Mouse (Mus musculus): Measurements from ENCODE around the gene Tfr2.
A peak's percentile ranks its signal among the peaks of the same experiment; 100 is the strongest.

Tfr2 gene

GRCm38 (mm10) chr5:137569665-137570064 lies at the start of gene Tfr2:
Gene Tfr2, plus strand, starts transcription at chr5:137569840.
- peak; percentile 42 for DNase-seq (ENCODE audit: low spot score)

GRCm38 (mm10) chr5:137521861-137522260 lies 47.8 kb upstream of the Tfr2 start:
- no peak for DNase-seq (ENCODE audit: low spot score)

GRCm38 (mm10) chr5:137522711-137523110 lies 46.9 kb upstream of the Tfr2 start:
- no peak for DNase-seq (ENCODE audit: low spot score)

GRCm38 (mm10) chr5:137523396-137524250 lies 46.0 kb upstream of the Tfr2 start:
- no peak for DNase-seq (ENCODE audit: low spot score)

GRCm38 (mm10) chr5:137524251-137524515 lies 45.5 kb upstream of the Tfr2 start:
- no peak for DNase-seq (ENCODE audit: low spot score)

- DNase-seq (ENCODE audit: low spot score), result no peak
These were observed 45.0 kb upstream of the Tfr2 start for GRCm38 (mm10) chr5:137524671-137525070.

- no peak for DNase-seq (ENCODE audit: low spot score)
These were observed 44.1 kb upstream of the Tfr2 start for GRCm38 (mm10) chr5:137525511-137525910.

GRCm38 (mm10) chr5:137526192-137526936 lies 43.3 kb upstream of the Tfr2 start:
- DNase-seq (ENCODE audit: low spot score), result peak; percentile 53

GRCm38 (mm10) chr5:137527413-137527812 lies 42.2 kb upstream of the Tfr2 start:
- DNase-seq (ENCODE audit: low spot score), result no peak

GRCm38 (mm10) chr5:137528247-137528968 lies 41.2 kb upstream of the Tfr2 start:
- no peak for DNase-seq (ENCODE audit: low spot score)

- DNase-seq (ENCODE audit: low spot score), result no peak
These were observed 40.2 kb upstream of the Tfr2 start for GRCm38 (mm10) chr5:137529221-137529995.

- DNase-seq (ENCODE audit: low spot score), result no peak
These were observed 39.6 kb upstream of the Tfr2 start for GRCm38 (mm10) chr5:137530075-137530474.

- peak; percentile 76 for DNase-seq (ENCODE audit: low spot score)
These were observed 38.8 kb upstream of the Tfr2 start for GRCm38 (mm10) chr5:137530588-137531413.

GRCm38 (mm10) chr5:137531414-137532130 lies 38.1 kb upstream of the Tfr2 start:
- DNase-seq (ENCODE audit: low spot score), result peak; percentile 59

GRCm38 (mm10) chr5:137532131-137532807 lies 37.4 kb upstream of the Tfr2 start:
- DNase-seq (ENCODE audit: low spot score), result peak; percentile 56

GRCm38 (mm10) chr5:137532808-137533116 lies 36.9 kb upstream of the Tfr2 start:
- DNase-seq (ENCODE audit: low spot score), result no peak

GRCm38 (mm10) chr5:137533117-137533827 lies 36.4 kb upstream of the Tfr2 start, which contains the start of the genes Epo and Gnb2:
Gene Epo, minus strand, starts transcription at chr5:137533242.
Gene Gnb2, minus strand, starts transcription at chr5:137533510.
- peak; percentile 99 for DNase-seq (ENCODE audit: low spot score)

- DNase-seq (ENCODE audit: low spot score), result no peak
These were observed 34.9 kb upstream of the Tfr2 start for GRCm38 (mm10) chr5:137534762-137535161.

GRCm38 (mm10) chr5:137535318-137535717 lies 34.3 kb upstream of the Tfr2 start:
- no peak for DNase-seq (ENCODE audit: low spot score)
